ENCODE assay signal across 24 mouse cellular contexts in the genomic region with DNA sequence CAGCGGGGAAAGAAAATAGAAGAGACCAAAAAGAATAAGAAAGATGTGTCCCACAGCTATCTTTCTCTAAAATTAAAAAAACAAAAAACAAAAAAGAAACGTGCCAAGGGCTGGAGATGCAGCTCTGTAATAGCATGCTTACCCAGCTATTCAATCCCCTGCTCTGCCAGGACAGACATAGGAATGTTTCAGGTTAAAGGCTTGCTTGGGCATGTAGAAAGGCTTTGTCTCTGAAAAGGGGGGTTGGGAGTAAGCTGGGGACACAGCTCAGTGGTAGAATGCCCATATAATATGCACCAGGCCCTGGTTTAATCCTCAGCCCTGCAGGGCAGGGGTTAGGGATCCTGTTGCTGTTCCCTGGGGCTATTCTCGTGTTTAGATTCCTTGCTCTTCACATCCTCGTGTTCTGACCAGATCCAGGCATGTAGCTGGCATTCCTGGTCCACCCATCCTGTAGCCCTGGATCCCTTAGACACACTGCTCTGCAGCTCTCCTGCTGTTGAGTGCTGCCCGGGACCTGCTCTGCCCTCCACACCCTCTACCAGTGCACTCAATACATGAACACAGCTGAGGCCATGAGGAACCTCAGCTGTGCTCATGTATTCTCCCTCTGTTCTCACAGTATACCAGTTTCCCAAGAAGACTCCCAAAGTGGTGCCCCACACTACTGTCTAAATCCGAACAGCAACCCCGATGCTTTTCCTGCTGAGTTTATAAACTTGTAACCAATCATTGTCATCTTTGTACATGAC. TPM values are rescaled to one million over a fixed set of nuclear protein-coding genes. Genes with fewer than 3 reads are reported as not detected.
A peak's percentile ranks its signal among the peaks of the same experiment; 100 is the strongest.
DNase-seq lines count a peak whose midpoint lies in the region; ATAC-seq and TF ChIP-seq lines count a peak whose summit lies in the region.
"Had no signal": no experiment of that assay in that cellular context is flagged by ENCODE, and none has a peak within 500 bp of the region (broad histone marks: within the 10 kb centered on the region; RNA-seq: fewer than 3 reads in every experiment).

No protein-coding gene starts in this region.

- H3K4me3 ChIP-seq in stomach, embryonic 16.5 days (replicated peaks; ENCODE audit: low read length), result no peak overlapping the region
- H3K4me3 ChIP-seq in cerebellum, adult 2 months (replicated peaks; ENCODE audit: insufficient read depth, low read depth, low read length), result no peak overlapping the region
- H3K4me3 ChIP-seq: embryonic facial prominence, embryonic 15.5 days; hindbrain, embryonic 10.5 days; liver, embryonic 15.5 days; lung, embryonic 15.5 days; megakaryocyte, embryonic 14.5 days had no signal

- H3K4me2 ChIP-seq in stomach, embryonic 16.5 days (ENCODE audit: low read depth, low read length), result no peak overlapping the region
- H3K4me2 ChIP-seq: embryonic facial prominence, embryonic 15.5 days; heart, embryonic 11.5 days; liver, embryonic 15.5 days; lung, embryonic 15.5 days had no signal

- peak; percentile 71 for DNase-seq in heart, adult 11 months
- no peak for DNase-seq in heart, postnatal 10 days
- DNase-seq in R1 (ENCODE audit: low read depth, low spot score), result peak; percentile 76
- DNase-seq in cerebellum, adult 2 months, result no peak
- no peak for DNase-seq in layer of hippocampus, adult 8-10 months (ENCODE audit: low spot score in 2 of 2)
- no peak for DNase-seq in retina, postnatal 1 day
- DNase-seq: adrenal gland, postnatal 25 days; cerebellum, adult 9-11 months; kidney, adult 9 months; kidney, postnatal 14 days; lung, postnatal 36 days; right cerebral cortex, adult 18-20 months; right cerebral cortex, postnatal 4 days had no signal

- 0 out of 2 replicates have a peak, but pooled peaks have one; percentile 39 for ATAC-seq in erythroid progenitor cell, adult 5-6 weeks (replicated peaks; ENCODE audit: low FRiP score, poor library complexity, severe bottlenecking)
- no peak for ATAC-seq in stomach, embryonic 16.5 days (ENCODE audit: insufficient read depth, low FRiP score)
- ATAC-seq: hindbrain, embryonic 16.5 days; intestine, embryonic 16.5 days; midbrain, embryonic 16.5 days had no signal

- 0 out of 2 replicates have a peak overlapping the region, but pooled peaks have one; percentile 1 for H3K27ac ChIP-seq in stomach, embryonic 16.5 days (ENCODE audit: low read length)
- H3K27ac ChIP-seq in cerebellum, adult 2 months (ENCODE audit: insufficient read depth, low read length), result no peak overlapping the region
- H3K27ac ChIP-seq: embryonic facial prominence, embryonic 15.5 days; hindbrain, embryonic 10.5 days; liver, embryonic 15.5 days; lung, embryonic 15.5 days had no signal

- no peak for TF ChIP-seq CTCF in cerebellum, adult 2 months (IDR thresholded peaks at IDR 0.05; ENCODE audit: borderline replicate concordance, insufficient read depth, low read depth, low read length)

- intact Hi-C loops in heart, postnatal 10 days (cut with DNase I), result no loop called here

- no peak overlapping the region for H3K9ac ChIP-seq in stomach, embryonic 16.5 days (ENCODE audit: low read length)
- H3K9ac ChIP-seq: embryonic facial prominence, embryonic 15.5 days; liver, embryonic 15.5 days; lung, embryonic 15.5 days had no signal

- no peaks in the 10 kb centered on the region for H3K9me3 ChIP-seq in stomach, embryonic 16.5 days (replicated peaks; ENCODE audit: control insufficient read depth, low read length)
- H3K9me3 ChIP-seq: embryonic facial prominence, embryonic 15.5 days; liver, embryonic 15.5 days; lung, embryonic 15.5 days; megakaryocyte, embryonic 14.5 days had no signal

- 82% methylated on average over 7 of the region's 7 CpGs for WGBS in stomach, embryonic 16.5 days
- WGBS in cerebellum, adult 2 months, result 83% methylated on average over 7 of the region's 7 CpGs

- no peaks in the 10 kb centered on the region for H3K4me1 ChIP-seq in stomach, embryonic 16.5 days (ENCODE audit: control insufficient read depth, insufficient read depth, low read length)
- H3K4me1 ChIP-seq in cerebellum, adult 2 months (ENCODE audit: control insufficient read depth, insufficient read depth, low read length), result no peaks in the 10 kb centered on the region; the same call in 1 of the 2 replicates
- H3K4me1 ChIP-seq: embryonic facial prominence, embryonic 15.5 days; hindbrain, embryonic 10.5 days; liver, embryonic 15.5 days; lung, embryonic 15.5 days had no signal

- H3K27me3 ChIP-seq in stomach, embryonic 16.5 days (ENCODE audit: control insufficient read depth, insufficient read depth, low read length), result no peaks in the 10 kb centered on the region
- no peaks in the 10 kb centered on the region for H3K27me3 ChIP-seq in cerebellum, adult 2 months (ENCODE audit: control insufficient read depth, insufficient read depth, low read length)
- H3K27me3 ChIP-seq: embryonic facial prominence, embryonic 15.5 days; liver, embryonic 15.5 days; lung, embryonic 15.5 days; megakaryocyte, embryonic 14.5 days had no signal

- TF ChIP-seq POLR2A in cerebellum, adult 2 months (IDR thresholded peaks at IDR 0.05; ENCODE audit: borderline replicate concordance, insufficient read depth, low read length), result no peak

- peaks cover 42% of the 10 kb centered on the region for H3K36me3 ChIP-seq in stomach, embryonic 16.5 days (ENCODE audit: control insufficient read depth, insufficient read depth, low read length)

RNA-seq across cellular contexts. Expression of a gene that starts 37.8 kb away (rescaled TPM):
- total RNA-seq in heart, postnatal 10 days (2021), result 10 to 100 TPM; 81.3 to 83.9 TPM
- 80.4 and 109 TPM in 2 replicates for total RNA-seq in erythroid progenitor cell, adult 5-6 weeks (2015; ENCODE audit: low replicate concordance)
- total RNA-seq in erythroid progenitor cell, adult 5-6 weeks (2017; ENCODE audit: low replicate concordance), result 68.8 and 102 TPM in 2 replicates
- polyA plus RNA-seq in stomach, embryonic 16.5 days (2015; fragmentation: Nextera tagmentation; extraction: Ambion mirVana), result 99.5 and 113 TPM in 2 replicates
- 52.9 and 56.1 TPM in 2 replicates for polyA plus RNA-seq in cerebellum, adult 2 months (2012; rRNA removed)
- total RNA-seq in layer of hippocampus, adult 8-10 months (2022), result 10 to 100 TPM; 65.8 to 74.4 (median 68.9) TPM

Comparison
In these comparisons a context has a peak if more than half of its experiments do, and no peak if none do; other contexts are left out.
1. DNase-seq: peak in heart, adult 11 months (single experiment) and R1 (single experiment); none in heart, postnatal 10 days (0 of 2), cerebellum, adult 2 months (0 of 2), layer of hippocampus, adult 8-10 months (0 of 2) and retina, postnatal 1 day (single experiment).